Mouse (Mus musculus) stomach, embryonic 15.5 days (tissue): ENCODE results near the gene Alx3. TPM values are rescaled to one million over a fixed set of nuclear protein-coding genes. Genes with fewer than 3 reads are reported as not detected.

ENCODE experiments used
- ATAC-seq: fragments of 200-750 bp; cut with Nextera tagmentation; 2 replicates; pipeline ENCODE4 v1.8.0; 2017; ENCODE audit warnings: low read depth, moderate number of reproducible peaks, moderate TSS enrichment; ENCODE audit not compliant: insufficient read depth, low FRiP score
- H3K27ac ChIP-seq: fragments of 300-500 bp; sonication (generic); 2 replicates; pipeline ENCODE4 v1.5.1; 2015; ENCODE audit warnings: mild to moderate bottlenecking, inconsistent platforms
- H3K27me3 ChIP-seq: fragments of 300-500 bp; sonication (generic); replicated peaks from 2 replicates; pipeline ENCODE4 v1.6.1; 2015; ENCODE audit warnings: inconsistent platforms
- H3K36me3 ChIP-seq: fragments of 300-500 bp; sonication (generic); 2 replicates; pipeline ENCODE4 v1.6.1; 2015; ENCODE audit warnings: inconsistent platforms
- H3K4me1 ChIP-seq: fragments of 300-500 bp; sonication (generic); 2 replicates; pipeline ENCODE4 v1.6.1; 2015; ENCODE audit warnings: inconsistent platforms
- H3K4me2 ChIP-seq: fragments of 300-500 bp; sonication (generic); 2 replicates; pipeline ENCODE4 v1.6.1; 2015; ENCODE audit warnings: mild to moderate bottlenecking, inconsistent platforms
- H3K4me3 ChIP-seq: fragments of 300-500 bp; sonication (generic); replicated peaks from 2 replicates; pipeline ENCODE4 v1.5.1; 2015; ENCODE audit warnings: inconsistent platforms
- H3K9ac ChIP-seq: fragments of 300-500 bp; sonication (generic); 2 replicates; pipeline ENCODE4 v1.6.1; 2015; ENCODE audit warnings: inconsistent platforms
- H3K9me3 ChIP-seq: fragments of 300-500 bp; sonication (generic); 2 replicates; pipeline ENCODE4 v1.6.1; 2016; ENCODE audit warnings: inconsistent platforms
- WGBS: fragments of 180-500 bp; shearing (Covaris S2); methylation state at CpG from one replicate; pipeline ENCODE4 v1.1.7; 2015; 5-methylcytosine and 5-hydroxymethylcytosine counted together
- polyA plus RNA-seq: library from polyadenylated mRNA; unstranded; fragments of >200 nt; fragmentation: Nextera tagmentation; extraction: Ambion mirVana; gene quantifications from 2 replicates; pipeline ENCODE4 v1.2.1, GENCODE M21; 2015

Alx3 gene
- polyA plus RNA-seq, 1 experiment from 2014 or later = not detected

DNA sequence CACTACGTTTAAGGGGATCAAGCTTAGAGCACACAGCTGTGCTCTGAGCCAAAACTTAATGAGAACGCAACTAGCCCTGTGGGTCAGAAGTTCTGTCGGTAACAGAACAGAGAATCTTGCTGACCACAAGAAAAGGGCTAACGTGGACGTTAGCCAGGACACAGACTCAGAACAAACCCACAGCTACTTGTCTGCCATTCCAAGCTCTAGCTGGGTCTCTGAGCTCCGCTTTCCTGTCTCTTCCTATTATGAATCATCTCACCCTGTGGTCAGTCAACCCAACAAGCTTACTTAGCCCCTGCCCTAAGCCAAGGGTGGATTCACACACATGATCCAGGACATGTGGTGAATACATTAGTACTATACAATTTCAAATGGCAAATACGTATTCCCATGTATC, 27.1 kb upstream of the Alx3 start:
- no peak overlapping the region for H3K9ac ChIP-seq
- 68% methylated on average over 7 of the region's 7 CpGs for WGBS
- no peaks in the 10 kb centered on the region for H3K4me1 ChIP-seq
- H3K36me3 ChIP-seq = no peaks in the 10 kb centered on the region
- no peaks in the 10 kb centered on the region for H3K9me3 ChIP-seq
- no peak overlapping the region for H3K4me3 ChIP-seq
- H3K27me3 ChIP-seq = no peaks in the 10 kb centered on the region; the same call in 1 of the 2 replicates
- H3K4me2 ChIP-seq = no peak overlapping the region
- ATAC-seq = no peak
- H3K27ac ChIP-seq = no peak overlapping the region

DNA sequence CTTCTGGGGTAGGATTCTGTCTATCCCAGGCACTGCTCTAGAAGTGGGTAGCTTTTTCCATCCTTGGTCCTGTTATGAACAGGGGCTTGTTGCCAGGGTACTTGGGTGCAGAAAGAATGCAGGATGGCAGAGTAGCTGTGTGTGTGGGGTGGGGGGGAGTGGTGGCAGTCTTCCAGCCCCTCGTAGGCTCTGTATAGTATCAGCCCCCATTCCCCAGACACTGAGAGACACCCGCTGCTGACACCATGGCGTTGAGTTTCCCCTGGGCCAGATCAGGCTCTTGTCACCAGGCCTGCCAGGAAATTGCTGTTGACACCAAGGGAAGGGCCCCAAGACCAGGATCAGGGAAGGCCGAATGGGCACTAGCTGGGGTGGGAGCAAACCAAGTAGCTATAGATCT, 26.1 kb upstream of the Alx3 start:
- ATAC-seq = 0 out of 2 replicates have a peak, but pooled peaks have one; percentile 50

GRCm38 (mm10) chr3:107571205-107571604, 23.6 kb upstream of the Alx3 start:
- Histone ChIP-seq H3K4me3 (no peak overlapping the region), H3K27me3 (no peaks in the 10 kb centered on the region; the same call in 1 of the 2 replicates)
- no peak for ATAC-seq

More for the DNA sequence above, 26.1 kb upstream of the Alx3 start:
- Histone ChIP-seq H3K4me3 (no peak overlapping the region), H3K9ac (no peak overlapping the region), H3K4me1 (no peaks in the 10 kb centered on the region), H3K27ac (no peak overlapping the region), H3K4me2 (no peak overlapping the region), H3K36me3 (no peaks in the 10 kb centered on the region), H3K9me3 (no peaks in the 10 kb centered on the region), H3K27me3 (no peaks in the 10 kb centered on the region; the same call in 1 of the 2 replicates)
- 74% methylated on average over 4 of the region's 4 CpGs for WGBS

DNA sequence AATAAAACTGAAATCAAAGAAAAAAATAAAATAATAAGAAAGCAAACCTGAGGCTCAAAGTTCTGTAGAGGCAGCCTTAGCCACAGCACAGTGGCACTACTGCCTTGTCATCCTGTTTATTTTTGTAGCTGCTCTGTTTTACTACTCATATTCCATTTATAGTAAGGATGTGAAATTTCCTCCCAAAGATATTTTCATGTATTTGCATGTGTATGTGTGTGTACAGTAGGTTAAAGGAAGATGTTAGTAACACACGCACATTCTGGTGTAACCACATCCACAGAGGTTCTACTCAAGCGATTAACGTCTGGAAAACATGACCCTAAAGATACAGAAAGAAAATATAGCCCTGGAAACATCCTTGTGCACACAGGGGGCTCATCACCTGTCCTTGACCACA, 18.0 kb upstream of the Alx3 start:
- peaks cover 24% of the 10 kb centered on the region for H3K27me3 ChIP-seq
- ATAC-seq = no peak
- no peak overlapping the region for H3K9ac ChIP-seq
- H3K4me1 ChIP-seq = no peaks in the 10 kb centered on the region
- no peak overlapping the region for H3K27ac ChIP-seq
- 89% methylated on average over 3 of the region's 3 CpGs for WGBS
- H3K36me3 ChIP-seq = no peaks in the 10 kb centered on the region
- H3K9me3 ChIP-seq = no peaks in the 10 kb centered on the region
- no peak overlapping the region for H3K4me3 ChIP-seq
- no peak overlapping the region for H3K4me2 ChIP-seq

More at GRCm38 (mm10) chr3:107571205-107571604, 23.6 kb upstream of the Alx3 start:
- Histone ChIP-seq H3K4me2 (no peak overlapping the region), H3K9ac (no peak overlapping the region), H3K9me3 (no peaks in the 10 kb centered on the region), H3K27ac (no peak overlapping the region), H3K36me3 (no peaks in the 10 kb centered on the region), H3K4me1 (no peaks in the 10 kb centered on the region)
- WGBS = 51% methylated on average over 2 of the region's 2 CpGs

GRCm38 (mm10) chr3:107577810-107578390, 16.9 kb upstream of the Alx3 start:
- peak; percentile 66; the same call in 1 of the 2 replicates for ATAC-seq
- Histone ChIP-seq H3K36me3 (no peaks in the 10 kb centered on the region), H3K27me3 (peaks cover 29% of the 10 kb centered on the region), H3K9ac (no peak overlapping the region), H3K4me2 (no peak overlapping the region), H3K4me1 (peaks cover 4% of the 10 kb centered on the region; the same call in 1 of the 2 replicates), H3K27ac (no peak overlapping the region), H3K9me3 (no peaks in the 10 kb centered on the region), H3K4me3 (no peak overlapping the region)
- 12% methylated on average over 3 of the region's 3 CpGs for WGBS

DNA sequence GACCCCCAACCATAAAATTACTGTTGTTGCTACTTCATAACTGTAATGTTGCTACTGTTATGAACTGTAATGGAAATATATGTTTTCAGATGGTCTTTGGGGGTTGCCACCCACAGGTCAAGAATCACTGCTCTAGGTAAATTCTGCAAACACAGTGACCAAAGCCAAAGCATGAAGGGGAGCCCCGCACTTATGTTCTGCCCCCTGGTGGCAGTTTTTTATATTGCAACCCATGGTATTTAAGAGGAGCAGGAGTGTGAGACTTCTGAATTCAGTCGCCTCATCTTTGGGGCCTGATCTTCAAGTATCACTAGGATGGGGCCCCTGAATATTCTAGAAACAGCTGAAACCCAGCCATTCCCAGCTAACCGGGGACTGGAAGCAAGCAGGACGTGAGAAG, 15.4 kb upstream of the Alx3 start:
- Histone ChIP-seq H3K36me3 (no peaks in the 10 kb centered on the region), H3K4me1 (peaks cover 11% of the 10 kb centered on the region; the same call in 1 of the 2 replicates), H3K27ac (no peak overlapping the region), H3K4me2 (no peak overlapping the region), H3K4me3 (no peak overlapping the region), H3K9ac (no peak overlapping the region), H3K27me3 (peaks cover 42% of the 10 kb centered on the region), H3K9me3 (no peaks in the 10 kb centered on the region)
- 6% methylated on average over 4 of the region's 4 CpGs for WGBS
- ATAC-seq = no peak

DNA sequence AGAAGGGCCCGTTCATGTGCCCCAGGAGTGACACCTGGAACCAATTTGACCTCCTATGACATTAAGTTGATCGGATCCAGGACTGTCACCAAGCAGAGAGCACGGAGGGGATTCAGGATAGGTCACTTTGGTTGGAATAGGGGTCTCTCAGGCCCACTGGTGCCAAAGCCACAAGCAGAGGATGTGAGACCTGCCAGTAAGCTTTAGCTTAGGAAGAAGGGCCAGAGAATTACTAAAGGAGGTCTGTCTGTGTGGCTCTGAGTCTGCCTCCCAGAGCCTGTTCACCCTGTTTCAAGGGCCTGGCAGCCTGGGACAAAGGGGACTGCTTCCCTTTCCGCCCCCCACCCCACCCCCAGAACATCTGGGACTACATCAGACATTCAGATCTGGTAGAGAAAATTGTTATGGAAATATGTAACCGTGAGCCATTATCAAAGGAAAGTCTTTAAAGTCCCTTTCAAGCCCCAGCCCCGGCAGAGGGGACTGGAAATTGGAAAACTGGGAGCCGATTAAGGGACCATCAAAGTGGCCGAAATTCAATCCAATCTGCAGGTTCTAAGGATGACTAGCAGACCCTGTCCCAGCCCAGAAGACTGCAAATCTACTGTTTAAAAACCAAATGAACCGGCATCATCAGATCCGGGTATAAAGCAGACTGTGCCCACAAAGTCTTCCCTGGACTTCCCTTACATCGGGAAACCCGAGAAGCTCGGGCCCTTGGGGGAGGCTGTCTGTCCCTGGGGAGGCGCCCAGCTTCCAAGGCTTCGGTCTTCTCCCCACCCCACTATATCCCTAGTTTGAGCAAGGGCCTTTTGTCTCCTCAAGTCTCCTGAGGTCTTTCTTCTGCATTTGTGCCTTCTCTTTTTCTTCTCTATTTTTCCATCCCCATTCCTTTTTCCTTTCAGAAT, 13.5 kb upstream of the Alx3 start:
- Histone ChIP-seq H3K36me3 (no peaks in the 10 kb centered on the region), H3K27me3 (peaks cover 61% of the 10 kb centered on the region), H3K9me3 (no peaks in the 10 kb centered on the region), H3K4me3 (no peak overlapping the region), H3K4me2 (no peak overlapping the region), H3K9ac (no peak overlapping the region), H3K4me1 (peaks cover 11% of the 10 kb centered on the region; the same call in 1 of the 2 replicates), H3K27ac (no peak overlapping the region)
- WGBS = 10% methylated on average over 15 of the region's 15 CpGs
- no peak for ATAC-seq

DNA sequence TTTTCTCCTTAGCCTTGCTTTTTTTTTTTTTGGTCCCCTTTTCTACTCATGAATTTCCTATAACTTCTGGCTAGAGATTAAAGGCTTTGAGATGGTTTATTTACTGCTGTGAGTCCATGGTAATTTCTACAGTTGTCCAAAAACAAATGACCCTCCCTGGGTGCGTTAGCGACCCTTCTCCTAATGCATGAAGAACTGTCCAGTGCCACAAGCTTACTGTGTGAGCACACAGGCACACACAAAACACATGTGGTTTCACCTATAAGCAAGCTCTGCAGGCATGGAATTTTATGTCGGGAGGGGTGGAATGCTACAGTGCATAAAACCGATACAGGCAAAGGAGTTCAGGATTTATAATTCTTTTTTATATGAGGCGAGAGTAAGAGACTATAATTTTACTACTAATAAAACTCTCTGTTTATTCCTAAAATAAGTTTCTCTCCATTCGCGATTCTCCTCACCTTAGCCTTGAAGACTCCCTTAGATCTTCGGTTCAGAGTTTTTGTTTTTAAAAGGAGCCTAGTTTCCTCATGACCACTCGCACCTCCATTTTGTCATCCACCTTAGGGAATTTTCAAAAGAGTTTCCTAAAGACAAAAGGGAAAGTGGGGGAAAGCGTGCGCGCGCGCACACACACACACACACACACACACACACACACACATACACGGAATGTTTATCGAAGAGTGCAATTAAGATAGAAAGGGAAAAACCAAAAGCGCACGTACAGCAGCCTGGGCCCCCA, 12.5 kb upstream of the Alx3 start:
- H3K4me2 ChIP-seq = peak overlapping the region; percentile 49
- no peak for ATAC-seq
- no peaks in the 10 kb centered on the region for H3K36me3 ChIP-seq
- peaks cover 70% of the 10 kb centered on the region for H3K27me3 ChIP-seq
- no peak overlapping the region for H3K27ac ChIP-seq
- peaks cover 11% of the 10 kb centered on the region; the same call in 1 of the 2 replicates for H3K4me1 ChIP-seq
- peak overlapping the region; percentile 34 for H3K4me3 ChIP-seq
- no peak overlapping the region for H3K9ac ChIP-seq
- no peaks in the 10 kb centered on the region for H3K9me3 ChIP-seq
- 5% methylated on average over 18 of the region's 18 CpGs for WGBS

DNA sequence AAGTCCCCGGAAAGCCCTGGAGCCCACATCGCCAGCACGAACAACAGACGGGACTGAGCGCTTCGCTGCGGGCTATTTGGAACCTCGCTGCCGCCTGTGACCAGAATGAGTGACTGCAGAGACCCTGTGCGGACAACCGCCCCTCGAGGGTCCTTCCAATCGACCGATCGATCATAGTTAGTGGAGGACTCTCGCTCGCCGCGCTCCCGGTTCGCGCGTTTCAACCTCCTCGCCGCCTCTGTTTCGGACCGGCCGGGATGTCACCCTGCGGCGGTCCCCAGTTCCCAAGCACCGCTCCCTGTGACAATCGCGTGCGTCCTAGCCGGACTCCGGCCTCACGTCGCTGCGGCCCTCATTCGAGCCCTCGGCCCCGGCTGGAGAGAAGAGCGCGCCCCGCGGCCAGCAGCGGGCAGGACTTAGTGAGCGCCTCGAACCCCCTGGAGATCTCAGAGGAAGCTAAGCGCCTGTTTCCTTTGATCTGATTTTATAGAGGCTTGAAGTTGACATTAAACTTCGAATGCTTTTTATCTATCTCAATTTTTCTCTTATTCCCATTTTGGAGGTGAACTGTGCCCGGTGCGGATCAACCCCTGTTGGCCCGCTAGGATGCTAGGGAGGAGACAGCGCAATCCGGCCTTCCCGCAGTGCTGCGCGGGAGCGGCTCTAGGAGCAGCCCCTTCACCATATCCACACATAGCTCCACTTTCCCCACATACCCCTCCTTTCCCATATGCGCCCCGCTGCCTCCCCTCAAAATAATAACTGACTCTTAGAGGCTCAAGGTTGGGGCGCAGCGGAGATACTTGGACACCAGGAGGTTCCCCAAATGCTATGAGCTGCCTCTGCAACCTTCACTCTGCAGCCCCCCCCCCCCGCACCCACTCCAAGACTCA, 11.7 kb upstream of the Alx3 start:
- H3K4me1 ChIP-seq = peaks cover 11% of the 10 kb centered on the region; the same call in 1 of the 2 replicates
- H3K9me3 ChIP-seq = no peaks in the 10 kb centered on the region
- 1% methylated on average over 65 of the region's 65 CpGs for WGBS
- peaks cover 78% of the 10 kb centered on the region for H3K27me3 ChIP-seq
- ATAC-seq = no peak
- H3K4me2 ChIP-seq = peak overlapping the region; percentile 49
- no peak overlapping the region for H3K27ac ChIP-seq
- H3K36me3 ChIP-seq = no peaks in the 10 kb centered on the region
- H3K4me3 ChIP-seq = peak overlapping the region; percentile 34
- no peak overlapping the region for H3K9ac ChIP-seq

DNA sequence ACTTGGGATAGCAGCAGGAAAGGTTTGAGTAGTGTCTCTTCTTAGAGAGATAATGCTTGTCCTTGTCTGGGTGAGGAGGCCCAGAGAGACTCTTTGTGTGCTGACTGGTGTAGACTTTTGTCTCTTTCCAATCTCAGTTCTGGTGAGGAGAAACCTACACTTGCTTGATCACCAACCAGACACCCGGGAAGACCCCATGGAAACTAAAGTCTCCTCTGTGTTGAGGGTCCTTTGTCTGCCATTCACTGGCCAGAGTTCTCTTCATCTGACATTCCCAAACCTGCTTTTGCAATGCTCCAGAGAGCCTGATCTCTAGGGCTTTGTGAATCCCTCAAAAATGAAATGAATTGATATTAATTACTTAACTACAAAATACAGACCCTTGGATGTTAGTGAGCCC, 10.9 kb upstream of the Alx3 start:
- no peaks in the 10 kb centered on the region for H3K9me3 ChIP-seq
- H3K27me3 ChIP-seq = peaks cover 78% of the 10 kb centered on the region
- no peak overlapping the region for H3K27ac ChIP-seq
- no peak overlapping the region for H3K4me3 ChIP-seq
- 16% methylated on average over 1 of the region's 1 CpGs for WGBS
- no peak for ATAC-seq
- H3K4me2 ChIP-seq = no peak overlapping the region
- H3K9ac ChIP-seq = no peak overlapping the region
- H3K4me1 ChIP-seq = peaks cover 11% of the 10 kb centered on the region; the same call in 1 of the 2 replicates
- no peaks in the 10 kb centered on the region for H3K36me3 ChIP-seq

- no peaks in the 10 kb centered on the region for H3K9me3 ChIP-seq
- H3K27me3 ChIP-seq = peaks cover 80% of the 10 kb centered on the region
- no peak overlapping the region for H3K27ac ChIP-seq
- H3K9ac ChIP-seq = no peak overlapping the region
- H3K36me3 ChIP-seq = no peaks in the 10 kb centered on the region
- no peak for ATAC-seq
- no peak overlapping the region for H3K4me2 ChIP-seq
- WGBS = 75% methylated on average over 6 of the region's 6 CpGs
- H3K4me1 ChIP-seq = peaks cover 11% of the 10 kb centered on the region; the same call in 1 of the 2 replicates
- H3K4me3 ChIP-seq = no peak overlapping the region
Observed at GRCm38 (mm10) chr3:107586504-107586903, 8.3 kb upstream of the Alx3 start.
